Mouse (Mus musculus) liver, embryonic 12.5 days (tissue): Measurements from ENCODE around the gene Naa80. TPM values are rescaled to one million over a fixed set of nuclear protein-coding genes. Genes with fewer than 3 reads are reported as not detected.
A peak's percentile ranks its signal among the peaks of the same experiment; 100 is the strongest.

Source experiments
- ATAC-seq: fragments of 200-750 bp; cut with Nextera tagmentation; 2 replicates; pipeline ENCODE4 v1.8.0; 2017; ENCODE audit warnings: moderate number of reproducible peaks, mild to moderate bottlenecking, moderate library complexity
- H3K27ac ChIP-seq: fragments of 300-500 bp; sonication (generic); 2 replicates; pipeline ENCODE4 v1.5.1; 2016; ENCODE audit warnings: mild to moderate bottlenecking
- H3K27me3 ChIP-seq: fragments of 300-500 bp; sonication (generic); replicated peaks from 2 replicates; pipeline ENCODE4 v1.6.1; 2016; ENCODE audit warnings: mild to moderate bottlenecking, moderate library complexity
- H3K36me3 ChIP-seq: fragments of 300-500 bp; sonication (generic); 2 replicates; pipeline ENCODE4 v1.6.1; 2016; ENCODE audit warnings: mild to moderate bottlenecking, moderate library complexity
- H3K4me1 ChIP-seq: fragments of 300-500 bp; sonication (generic); 2 replicates; pipeline ENCODE4 v1.6.1; 2016
- H3K4me2 ChIP-seq: fragments of 300-500 bp; sonication (generic); 2 replicates; pipeline ENCODE4 v1.6.1; 2016; ENCODE audit warnings: mild to moderate bottlenecking, moderate library complexity
- H3K4me3 ChIP-seq: fragments of 300-500 bp; sonication (generic); 2 replicates; pipeline ENCODE4 v1.5.1; 2016; ENCODE audit warnings: mild to moderate bottlenecking, moderate library complexity
- H3K9ac ChIP-seq: fragments of 300-500 bp; sonication (generic); 2 replicates; pipeline ENCODE4 v1.6.1; 2016; ENCODE audit warnings: mild to moderate bottlenecking, moderate library complexity
- H3K9me3 ChIP-seq: fragments of 300-500 bp; sonication (generic); replicated peaks from 2 replicates; pipeline ENCODE4 v1.6.1; 2016; ENCODE audit warnings: mild to moderate bottlenecking, moderate library complexity
- WGBS: fragments of 180-500 bp; shearing (Covaris S2); methylation state at CpG from one replicate; pipeline ENCODE4 v1.1.7; 2016; ENCODE audit not compliant: insufficient replicate concordance; 5-methylcytosine and 5-hydroxymethylcytosine counted together
- polyA plus RNA-seq: library from polyadenylated mRNA; unstranded; fragments of >200 nt; fragmentation: Nextera tagmentation; extraction: Ambion mirVana; gene quantifications from 2 replicates; pipeline ENCODE4 v1.2.1, GENCODE M21; 2016

Gene Naa80
- polyA plus RNA-seq, 1 experiment from 2014 or later, result 12.9 TPM

GRCm38 (mm10) chr9:107590773-107591060 lies 12.0 kb downstream of the Naa80 start:
- peaks cover 48% of the 10 kb centered on the region for H3K4me1 ChIP-seq
- peak overlapping the region; percentile 99 for H3K27ac ChIP-seq
- peak overlapping the region; percentile 73 for H3K4me2 ChIP-seq
- no peaks in the 10 kb centered on the region for H3K9me3 ChIP-seq
- H3K36me3 ChIP-seq, result peaks cover 67% of the 10 kb centered on the region
- peak overlapping the region; percentile 93 for H3K9ac ChIP-seq
- H3K4me3 ChIP-seq, result peak overlapping the region; percentile 82
- H3K27me3 ChIP-seq, result no peaks in the 10 kb centered on the region
- 86% methylated on average over 6 of the region's 6 CpGs for WGBS
- ATAC-seq, result no peak

- Histone ChIP-seq H3K9ac (no peak overlapping the region), H3K27ac (0 out of 2 replicates have a peak overlapping the region, but pooled peaks have one; percentile 1), H3K4me3 (no peak overlapping the region), H3K36me3 (peaks cover 67% of the 10 kb centered on the region), H3K4me1 (peaks cover 49% of the 10 kb centered on the region), H3K9me3 (no peaks in the 10 kb centered on the region), H3K4me2 (no peak overlapping the region), H3K27me3 (peaks cover 11% of the 10 kb centered on the region)
- ATAC-seq, result no peak
- WGBS, result 89% methylated on average over 11 of the region's 11 CpGs
Measured at GRCm38 (mm10) chr9:107593101-107593976, 14.7 kb downstream of the Naa80 start.

GRCm38 (mm10) chr9:107594281-107595062 lies 15.8 kb downstream of the Naa80 start:
- Histone ChIP-seq H3K4me1 (peaks cover 47% of the 10 kb centered on the region), H3K4me2 (no peak overlapping the region), H3K9me3 (no peaks in the 10 kb centered on the region), H3K27me3 (peaks cover 23% of the 10 kb centered on the region), H3K27ac (no peak overlapping the region), H3K36me3 (peaks cover 59% of the 10 kb centered on the region), H3K9ac (no peak overlapping the region), H3K4me3 (no peak overlapping the region)
- ATAC-seq, result no peak
- 82% methylated on average over 8 of the region's 8 CpGs for WGBS

GRCm38 (mm10) chr9:107596619-107597569 lies 18.2 kb downstream of the Naa80 start:
- Histone ChIP-seq H3K4me1 (peaks cover 39% of the 10 kb centered on the region), H3K4me3 (no peak overlapping the region), H3K27ac (no peak overlapping the region), H3K27me3 (peaks cover 47% of the 10 kb centered on the region), H3K9me3 (no peaks in the 10 kb centered on the region), H3K36me3 (peaks cover 34% of the 10 kb centered on the region), H3K9ac (no peak overlapping the region), H3K4me2 (no peak overlapping the region)
- 82% methylated on average over 11 of the region's 11 CpGs for WGBS
- ATAC-seq, result no peak

GRCm38 (mm10) chr9:107598385-107598784 lies 19.7 kb downstream of the Naa80 start:
- H3K27ac ChIP-seq, result no peak overlapping the region; the same call in 1 of the 2 replicates
- no peak overlapping the region for H3K4me3 ChIP-seq
- H3K9ac ChIP-seq, result no peak overlapping the region
- no peak for ATAC-seq
- H3K4me1 ChIP-seq, result peaks cover 50% of the 10 kb centered on the region
- H3K9me3 ChIP-seq, result no peaks in the 10 kb centered on the region
- no peak overlapping the region for H3K4me2 ChIP-seq
- H3K27me3 ChIP-seq, result peaks cover 50% of the 10 kb centered on the region
- 60% methylated on average over 5 of the region's 5 CpGs for WGBS
- H3K36me3 ChIP-seq, result peaks cover 19% of the 10 kb centered on the region

GRCm38 (mm10) chr9:107599433-107599832 lies 20.7 kb downstream of the Naa80 start:
- Histone ChIP-seq H3K4me1 (peaks cover 51% of the 10 kb centered on the region), H3K9me3 (no peaks in the 10 kb centered on the region), H3K36me3 (peaks cover 9% of the 10 kb centered on the region), H3K27me3 (peaks cover 59% of the 10 kb centered on the region), H3K4me3 (no peak overlapping the region), H3K4me2 (no peak overlapping the region), H3K27ac (no peak overlapping the region), H3K9ac (no peak overlapping the region)
- WGBS, result 68% methylated on average over 9 of the region's 9 CpGs
- ATAC-seq, result no peak

- no peaks in the 10 kb centered on the region for H3K9me3 ChIP-seq
- no peak overlapping the region for H3K9ac ChIP-seq
- peaks cover 63% of the 10 kb centered on the region for H3K27me3 ChIP-seq
- no peak for ATAC-seq
- no peak overlapping the region for H3K27ac ChIP-seq
- H3K4me2 ChIP-seq, result no peak overlapping the region
- H3K4me1 ChIP-seq, result peaks cover 55% of the 10 kb centered on the region
- no peak overlapping the region for H3K4me3 ChIP-seq
- peaks cover 5% of the 10 kb centered on the region for H3K36me3 ChIP-seq
- WGBS, result 55% methylated on average over 14 of the region's 14 CpGs
Measured at GRCm38 (mm10) chr9:107599842-107600241, 21.2 kb downstream of the Naa80 start.

- Histone ChIP-seq H3K9me3 (no peaks in the 10 kb centered on the region), H3K36me3 (no peaks in the 10 kb centered on the region; the same call in 1 of the 2 replicates), H3K4me2 (no peak overlapping the region), H3K27ac (no peak overlapping the region), H3K27me3 (peaks cover 72% of the 10 kb centered on the region), H3K9ac (no peak overlapping the region), H3K4me1 (peaks cover 61% of the 10 kb centered on the region), H3K4me3 (no peak overlapping the region)
- WGBS, result 59% methylated on average over 12 of the region's 12 CpGs
- ATAC-seq, result no peak
Measured at GRCm38 (mm10) chr9:107600745-107601144, 22.1 kb downstream of the Naa80 start.

- Histone ChIP-seq H3K4me1 (peaks cover 61% of the 10 kb centered on the region), H3K27ac (no peak overlapping the region), H3K27me3 (peaks cover 74% of the 10 kb centered on the region)
Measured at GRCm38 (mm10) chr9:107601275-107601674, 22.6 kb downstream of the Naa80 start.

GRCm38 (mm10) chr9:107602068-107602648 lies 23.5 kb downstream of the Naa80 start:
- peak; percentile 60 for ATAC-seq
- 0 out of 2 replicates have a peak overlapping the region, but pooled peaks have one; percentile 3 for H3K9ac ChIP-seq
- H3K4me3 ChIP-seq, result peak overlapping the region; percentile 23
- no peaks in the 10 kb centered on the region for H3K36me3 ChIP-seq
- WGBS, result 3% methylated on average over 10 of the region's 10 CpGs
- H3K9me3 ChIP-seq, result no peaks in the 10 kb centered on the region
- H3K27ac ChIP-seq, result peak overlapping the region; percentile 18; the same call in 1 of the 2 replicates
- peaks cover 56% of the 10 kb centered on the region for H3K4me1 ChIP-seq
- H3K4me2 ChIP-seq, result peak overlapping the region; percentile 50
- H3K27me3 ChIP-seq, result peaks cover 80% of the 10 kb centered on the region

More at GRCm38 (mm10) chr9:107601275-107601674, 22.6 kb downstream of the Naa80 start:
- no peak overlapping the region for H3K4me2 ChIP-seq
- no peak for ATAC-seq
- no peak overlapping the region for H3K4me3 ChIP-seq
- H3K36me3 ChIP-seq, result no peaks in the 10 kb centered on the region
- 75% methylated on average over 11 of the region's 11 CpGs for WGBS
- H3K9ac ChIP-seq, result no peak overlapping the region
- H3K9me3 ChIP-seq, result no peaks in the 10 kb centered on the region

- Histone ChIP-seq H3K4me3 (no peak overlapping the region), H3K4me1 (peaks cover 58% of the 10 kb centered on the region), H3K9ac (no peak overlapping the region), H3K27me3 (peaks cover 69% of the 10 kb centered on the region), H3K27ac (no peak overlapping the region), H3K9me3 (no peaks in the 10 kb centered on the region), H3K4me2 (no peak overlapping the region), H3K36me3 (no peaks in the 10 kb centered on the region)
- no peak for ATAC-seq
- 65% methylated on average over 6 of the region's 6 CpGs for WGBS
Measured at GRCm38 (mm10) chr9:107603251-107603650, 24.6 kb downstream of the Naa80 start.
